Mouse (Mus musculus): Measurements from ENCODE around the gene Sh3pxd2a.

The Sh3pxd2a gene

DNA sequence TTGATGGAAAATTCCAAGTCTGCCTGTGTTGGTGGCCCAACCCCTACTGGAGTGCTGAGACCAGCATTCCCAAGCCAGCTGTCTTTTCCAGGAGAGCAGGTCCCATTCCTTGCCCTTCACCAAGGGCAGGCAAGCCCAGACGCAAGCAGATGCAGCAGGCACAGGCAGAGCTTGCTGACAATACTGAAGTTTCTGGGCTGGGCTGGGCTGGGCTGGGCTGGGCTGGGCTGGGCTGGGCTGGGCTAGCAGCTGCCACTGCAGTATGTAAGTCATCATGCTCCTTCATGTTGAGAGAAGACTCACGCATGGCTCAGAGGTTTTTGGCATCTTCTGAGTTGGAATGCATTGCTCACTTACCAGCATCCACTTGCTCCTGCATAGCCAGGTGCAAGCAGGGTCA is 27.7 kb upstream of the Sh3pxd2a start:
- DNase-seq (ENCODE audit: low spot score in 2 of 2): no peak

DNA sequence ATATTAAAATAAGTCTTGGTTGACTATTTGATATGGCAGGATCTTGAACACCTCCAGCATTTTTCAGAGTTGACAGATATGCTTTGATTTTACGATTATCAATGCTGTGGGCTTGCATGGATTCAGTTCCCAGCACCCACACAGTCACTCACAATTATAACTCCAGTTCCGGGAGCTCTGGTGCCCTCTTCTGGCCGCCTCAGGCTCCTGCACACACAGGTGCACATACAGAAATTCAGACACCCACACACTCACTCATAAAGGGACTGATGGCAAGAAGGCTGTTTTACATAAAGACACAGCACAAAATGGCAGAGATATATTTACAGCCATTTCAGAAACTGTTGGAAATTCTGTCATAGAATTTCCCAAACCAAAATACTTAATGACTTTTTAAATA is 25.0 kb upstream of the Sh3pxd2a start:
- DNase-seq (ENCODE audit: low spot score in 2 of 2): no peak

DNA sequence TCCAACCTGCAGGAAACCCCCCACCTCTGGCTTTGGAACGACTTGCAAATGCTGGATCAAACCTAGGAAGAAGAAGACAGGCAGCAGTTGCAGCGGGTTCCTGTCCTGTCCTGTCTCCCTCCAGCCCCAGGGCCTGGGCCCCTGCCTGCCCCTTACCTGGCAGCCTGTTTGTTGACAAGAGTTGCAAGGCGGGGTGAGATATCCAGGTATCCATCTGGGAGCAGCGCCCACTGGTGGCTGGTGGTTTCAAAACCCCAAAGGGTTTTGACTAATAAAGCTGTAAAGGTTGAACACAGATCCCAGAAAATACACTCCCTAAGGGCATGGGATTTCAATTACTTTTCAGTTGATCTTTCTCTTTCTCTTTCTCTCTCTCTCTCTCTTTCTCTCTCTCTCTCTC is 24.0 kb upstream of the Sh3pxd2a start:
- no peak for DNase-seq (ENCODE audit: low spot score in 2 of 2)

DNA sequence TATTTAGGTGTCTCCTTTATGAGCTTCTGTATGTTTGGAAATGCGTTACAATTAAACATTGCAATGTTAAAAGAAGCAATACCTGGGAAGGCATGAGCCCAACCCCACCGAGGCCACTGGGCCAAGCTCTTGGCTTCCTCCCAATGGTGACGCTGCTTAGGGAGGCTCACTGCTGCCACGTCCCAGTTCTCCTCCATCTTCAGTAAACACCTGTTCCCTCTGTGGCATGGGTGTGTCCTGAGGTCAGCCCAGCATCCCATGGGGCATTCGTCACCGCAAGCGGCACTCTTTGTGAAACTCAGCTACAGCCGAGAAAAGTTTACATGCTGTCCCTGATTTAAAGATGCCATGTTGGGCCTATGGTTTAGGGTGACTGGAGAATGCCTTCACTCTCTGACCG is 23.4 kb upstream of the Sh3pxd2a start:
- DNase-seq (ENCODE audit: low spot score in 2 of 2): no peak

DNA sequence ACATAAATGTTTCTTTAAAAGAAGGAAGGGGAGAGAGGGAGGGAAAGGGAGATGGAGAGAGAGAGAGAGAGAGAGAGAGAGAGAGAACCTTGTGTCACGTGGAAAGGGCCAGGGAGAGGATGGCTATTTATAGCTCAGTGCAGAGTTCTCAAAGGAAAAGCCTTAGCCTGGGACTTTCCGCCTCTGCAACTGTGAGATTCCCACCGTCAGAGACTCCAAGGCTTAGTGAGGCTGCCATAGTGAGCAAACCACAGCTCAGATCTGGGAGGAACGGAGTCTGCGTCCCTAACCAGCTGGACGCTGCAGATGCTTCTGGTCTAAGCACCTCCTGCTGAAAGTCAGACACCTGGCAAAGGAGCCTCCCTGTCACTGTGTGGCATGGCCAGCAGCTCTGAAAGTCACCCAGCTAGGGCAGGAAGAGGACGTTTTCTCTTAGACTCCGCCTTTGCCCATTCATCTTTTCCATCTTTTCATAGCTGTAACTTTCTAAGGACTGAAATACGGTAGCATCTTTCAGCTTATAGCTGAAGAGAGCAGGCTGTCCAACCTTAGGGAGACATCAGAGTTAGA is 21.9 kb upstream of the Sh3pxd2a start:
- no peak for DNase-seq (ENCODE audit: low spot score in 2 of 2)

DNA sequence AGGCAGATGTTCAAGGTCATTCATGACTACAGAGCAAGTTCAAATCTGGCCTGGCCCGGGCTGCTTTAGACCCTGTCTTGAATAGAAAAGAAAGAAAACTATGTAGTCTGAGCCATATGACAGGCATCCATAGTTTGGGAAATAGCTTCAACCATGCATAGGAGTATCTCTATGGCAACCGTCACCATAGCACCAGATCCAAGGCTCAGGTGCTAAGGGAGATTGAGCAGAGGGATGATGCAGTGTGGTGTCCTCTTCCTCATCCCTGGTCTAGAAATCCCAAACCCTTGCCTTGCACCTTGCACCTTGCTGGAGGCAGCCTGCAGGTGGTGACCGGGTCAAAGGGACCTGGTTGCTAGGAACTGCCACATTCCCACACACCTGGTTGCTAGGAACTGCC is 19.9 kb upstream of the Sh3pxd2a start:
- DNase-seq (ENCODE audit: low spot score in 2 of 2): no peak

DNA sequence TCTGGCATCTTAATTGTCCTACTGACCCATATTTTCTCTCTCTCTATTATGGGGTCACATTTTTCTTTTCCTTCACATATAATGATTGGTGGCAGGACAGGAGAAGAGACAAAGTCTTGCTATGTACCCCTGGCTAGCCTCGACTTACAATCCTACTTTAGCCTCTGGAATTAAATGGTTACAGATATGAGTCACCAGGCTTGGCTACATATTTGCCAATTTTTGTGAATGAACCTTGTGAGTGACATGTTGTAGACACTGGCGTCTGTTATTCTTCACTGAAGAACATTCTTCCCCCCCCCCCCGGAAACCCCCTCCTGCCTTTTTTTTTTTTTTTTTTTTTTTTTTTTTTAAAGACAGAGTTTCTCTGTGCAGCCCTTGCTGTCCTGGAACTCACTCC is 19.1 kb upstream of the Sh3pxd2a start:
- no peak for DNase-seq (ENCODE audit: low spot score in 2 of 2)

DNA sequence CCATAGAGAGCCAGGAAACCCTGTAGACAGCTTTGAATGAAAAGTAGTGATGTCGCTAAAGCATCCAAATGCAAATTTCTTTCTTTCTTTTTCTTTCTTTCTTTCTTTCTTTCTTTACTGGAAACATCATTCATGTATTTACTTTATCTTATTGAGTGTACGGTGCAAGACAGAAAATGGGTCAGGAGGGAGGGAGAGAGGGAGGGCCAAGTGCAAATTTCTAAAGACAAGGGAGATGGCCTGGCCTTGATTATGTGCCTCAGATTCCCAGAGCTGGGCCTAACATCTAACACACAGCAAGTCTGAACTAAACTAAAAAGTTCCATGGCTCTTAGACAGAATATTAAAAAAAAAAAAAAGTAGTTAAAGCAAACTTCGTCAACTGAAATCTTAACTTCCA is 9.3 kb upstream of the Sh3pxd2a start:
- DNase-seq (ENCODE audit: low spot score in 2 of 2): no peak

DNA sequence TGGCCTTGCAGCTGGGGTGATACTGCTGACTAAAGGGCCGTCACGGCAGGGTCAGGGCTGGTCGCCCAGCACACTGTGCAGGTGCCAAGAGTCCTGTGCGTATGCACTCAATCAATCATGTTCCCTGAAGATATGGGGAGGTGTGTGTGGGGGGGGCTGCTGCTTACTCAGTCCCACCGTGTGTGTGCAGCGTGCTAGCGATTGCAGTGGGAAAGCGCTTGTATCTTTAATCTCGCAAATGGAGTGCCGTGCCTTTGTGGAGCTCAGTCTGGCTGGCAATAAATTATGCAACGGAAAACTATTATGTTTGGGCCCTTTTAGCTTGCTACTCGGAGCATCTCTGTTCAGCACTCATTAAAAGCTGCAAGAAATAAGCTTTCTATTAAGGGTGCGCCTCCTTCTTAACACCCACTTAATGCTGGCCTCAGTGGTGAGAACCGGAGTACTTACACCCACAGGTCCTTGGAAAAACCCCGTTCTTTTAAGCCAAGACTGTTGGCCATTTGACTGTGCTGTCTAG is 8.7 kb upstream of the Sh3pxd2a start:
- no peak for DNase-seq (ENCODE audit: low spot score in 2 of 2)

DNA sequence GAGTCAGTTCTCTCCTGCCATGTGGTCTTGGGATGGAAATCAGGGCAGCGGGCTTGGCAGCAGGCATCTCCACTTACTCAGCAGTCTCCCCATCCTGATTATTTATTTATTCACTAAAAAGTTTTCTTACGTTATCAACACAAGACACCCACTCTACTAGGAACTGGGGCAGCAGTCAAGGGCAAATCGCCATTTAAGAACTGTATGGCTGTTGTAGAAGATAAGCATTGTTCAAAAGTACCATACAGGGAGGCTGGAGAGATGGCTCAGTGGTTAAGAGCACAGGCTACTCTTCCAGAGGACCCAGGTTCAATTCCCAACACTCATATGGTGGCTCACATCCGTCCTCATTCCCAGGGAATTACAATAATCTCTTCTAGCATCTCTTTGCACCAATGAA is 7.6 kb upstream of the Sh3pxd2a start:
- no peak for DNase-seq (ENCODE audit: low spot score in 2 of 2)

DNA sequence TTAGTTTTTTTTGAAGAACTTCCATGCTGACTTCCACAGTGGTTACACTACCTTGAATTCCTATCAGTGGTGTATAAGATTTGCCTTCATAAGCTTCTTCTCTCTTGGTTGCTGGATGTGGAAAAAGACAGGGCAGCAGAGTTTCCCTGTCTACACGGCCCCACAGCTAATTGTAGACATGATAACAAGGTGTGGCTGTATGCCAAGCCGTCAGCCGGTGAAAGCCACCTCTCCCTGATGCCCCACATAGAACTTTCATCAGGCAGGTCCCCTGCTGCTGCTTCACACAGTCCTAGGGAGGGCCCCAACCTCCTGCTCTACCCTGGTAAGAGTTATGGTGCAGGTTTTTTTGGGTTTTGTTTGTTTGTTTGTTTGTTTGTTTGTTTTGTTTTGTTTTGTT is 4.5 kb upstream of the Sh3pxd2a start:
- no peak for DNase-seq (ENCODE audit: low spot score in 2 of 2)

DNA sequence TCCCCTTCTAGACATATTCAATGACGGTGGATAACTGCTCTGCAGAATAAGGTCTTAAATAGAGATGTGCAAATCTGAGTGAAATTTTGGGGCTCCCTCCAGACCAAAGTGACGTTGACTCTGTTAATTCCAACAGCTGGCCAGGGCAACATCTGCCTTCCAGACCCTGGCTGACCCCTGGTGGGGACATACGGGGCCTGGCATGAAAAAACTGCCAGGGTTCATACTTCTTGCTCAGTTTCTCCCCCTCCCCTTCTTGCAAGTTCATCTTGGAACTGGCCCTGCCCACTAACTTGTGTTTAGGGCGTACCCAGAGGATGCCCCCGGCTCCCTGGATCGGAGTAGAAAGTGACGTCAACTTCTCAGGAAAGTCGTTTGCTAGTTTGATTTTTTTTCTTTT is 2.6 kb upstream of the Sh3pxd2a start:
- no peak for DNase-seq (ENCODE audit: low spot score in 2 of 2)

DNA sequence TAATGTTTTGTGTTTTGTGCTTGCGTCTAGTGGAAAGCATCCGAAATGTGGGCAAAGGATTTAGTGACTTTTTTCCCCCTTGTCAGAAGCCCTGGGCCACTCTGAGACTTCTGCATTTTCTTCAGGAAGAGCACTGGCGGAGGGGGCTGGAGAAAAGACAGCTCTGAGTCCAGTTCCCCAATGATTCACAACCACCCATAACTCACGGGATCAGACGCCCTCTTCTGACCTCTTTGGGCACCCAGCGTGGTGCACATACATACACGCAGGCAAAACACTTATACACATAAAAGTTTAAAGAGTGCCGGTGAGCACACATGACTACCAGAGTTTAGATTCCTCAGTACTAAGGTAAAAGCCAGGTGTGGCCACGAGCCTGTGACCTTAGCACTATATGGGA is 1.3 kb upstream of the Sh3pxd2a start:
- DNase-seq (ENCODE audit: low spot score in 2 of 2): no peak

DNA sequence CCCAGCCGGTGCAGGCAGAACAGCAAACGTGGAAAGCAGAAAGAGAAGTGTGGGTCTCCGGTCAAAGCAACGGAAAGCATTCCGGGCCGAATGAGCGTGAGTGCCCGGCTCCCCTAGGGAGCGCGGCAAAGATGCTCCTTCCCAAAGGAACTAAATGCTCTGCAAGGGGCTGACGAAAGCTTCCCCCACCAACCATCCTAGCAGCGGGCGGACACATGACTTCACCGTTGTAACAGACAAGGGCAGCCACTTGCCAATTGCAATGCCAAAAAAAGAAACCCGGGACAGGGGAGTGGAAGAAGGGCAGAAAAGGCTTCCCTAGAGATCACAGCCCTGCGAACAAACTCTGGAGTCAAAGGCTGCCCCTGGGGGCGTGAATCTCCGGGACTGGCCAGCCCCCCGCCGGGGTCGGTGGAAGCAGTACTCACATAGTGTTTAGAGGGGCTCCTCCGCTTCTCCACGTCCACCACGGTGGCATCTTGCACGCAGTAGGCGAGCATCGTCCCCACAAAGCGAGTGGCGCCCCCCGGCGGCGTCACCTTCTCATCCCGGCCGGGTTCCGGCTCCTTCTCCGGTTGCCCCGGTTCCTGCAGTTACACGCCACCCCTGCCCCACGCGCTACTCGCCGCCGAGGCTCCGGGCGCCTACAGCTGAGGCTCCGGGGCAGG is 431 bp downstream of the Sh3pxd2a start:
- DNase-seq (ENCODE audit: low spot score in 2 of 2): peak; percentile 48 to 72

DNA sequence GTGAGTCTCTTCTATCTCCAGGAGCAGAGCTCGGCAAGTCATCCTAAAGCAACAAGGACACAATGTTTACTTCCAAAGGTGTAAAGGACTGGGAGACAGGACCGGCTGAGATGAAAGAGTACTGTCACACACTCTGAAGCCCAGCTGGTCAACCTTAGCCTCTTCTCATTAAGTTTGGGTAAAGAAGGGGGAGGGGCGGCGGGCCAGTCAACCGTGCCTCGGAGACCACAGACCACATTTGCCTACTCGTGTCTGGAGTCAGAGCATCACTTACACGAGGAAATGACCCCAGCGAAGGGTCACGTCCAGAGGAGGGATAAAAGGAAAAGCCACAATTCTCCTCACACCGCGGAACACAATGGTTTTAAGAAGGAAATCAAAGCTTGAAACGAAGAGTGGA is 995 bp downstream of the Sh3pxd2a start:
- DNase-seq (ENCODE audit: low spot score in 2 of 2): no peak

DNA sequence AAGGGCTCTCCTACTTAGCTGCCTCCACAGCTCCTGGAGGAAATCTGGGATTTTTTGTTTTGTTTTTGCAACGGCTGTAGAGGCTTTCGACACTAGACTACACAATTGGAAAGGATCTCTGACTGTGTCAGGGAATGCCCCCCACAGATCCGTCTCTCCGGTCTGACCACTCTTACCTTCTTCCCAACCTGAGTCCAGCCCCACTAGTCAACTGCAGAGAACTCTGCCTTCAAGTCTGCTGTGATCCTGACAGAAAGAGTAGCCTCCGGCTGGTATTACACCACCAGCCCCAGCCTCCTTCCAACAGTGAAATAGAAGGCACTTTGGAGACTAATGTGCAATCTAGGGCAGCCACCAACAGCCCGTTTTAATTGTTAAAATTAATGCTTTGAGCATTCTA is 1.5 kb downstream of the Sh3pxd2a start:
- DNase-seq (ENCODE audit: low spot score in 2 of 2): no peak

DNA sequence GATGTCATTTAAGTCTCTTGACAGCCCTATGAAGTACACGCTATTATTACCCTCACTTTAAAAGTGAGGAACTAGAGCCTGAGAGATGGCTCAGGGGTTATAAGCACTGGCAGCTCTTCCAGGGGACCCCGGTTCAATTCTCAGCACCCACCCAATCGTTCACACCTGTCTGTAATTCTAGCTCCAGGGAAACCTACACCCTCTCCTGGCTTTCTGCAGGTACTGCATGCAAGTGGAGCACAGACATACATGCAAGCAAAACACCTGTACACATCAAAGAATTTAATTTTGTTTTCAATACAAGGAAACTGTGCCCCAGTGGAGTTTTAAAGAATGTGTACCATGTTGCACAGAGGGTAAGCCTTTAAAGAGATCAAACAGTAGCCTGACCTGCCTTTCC is 2.4 kb downstream of the Sh3pxd2a start:
- no peak for DNase-seq (ENCODE audit: low spot score in 2 of 2)

DNA sequence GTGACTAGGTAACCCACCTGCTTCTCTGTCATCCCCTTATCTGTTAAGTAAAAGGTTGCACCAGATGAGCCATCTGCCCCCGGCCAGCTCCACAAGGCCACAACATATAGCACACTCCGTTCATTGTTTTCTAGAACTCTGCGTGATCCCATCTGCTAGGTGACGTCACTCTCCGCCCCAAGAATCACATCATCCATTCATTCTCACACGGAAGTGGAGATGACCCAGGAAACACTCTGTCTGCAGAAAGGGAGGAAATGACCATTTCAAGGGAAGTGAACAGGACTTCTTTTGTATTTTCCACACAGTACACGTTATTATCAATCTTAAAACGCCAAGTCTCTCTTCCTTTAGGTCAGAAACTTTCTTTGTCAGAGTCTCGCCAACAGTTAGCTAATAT is 2.8 kb downstream of the Sh3pxd2a start:
- DNase-seq (ENCODE audit: low spot score in 2 of 2): no peak

DNA sequence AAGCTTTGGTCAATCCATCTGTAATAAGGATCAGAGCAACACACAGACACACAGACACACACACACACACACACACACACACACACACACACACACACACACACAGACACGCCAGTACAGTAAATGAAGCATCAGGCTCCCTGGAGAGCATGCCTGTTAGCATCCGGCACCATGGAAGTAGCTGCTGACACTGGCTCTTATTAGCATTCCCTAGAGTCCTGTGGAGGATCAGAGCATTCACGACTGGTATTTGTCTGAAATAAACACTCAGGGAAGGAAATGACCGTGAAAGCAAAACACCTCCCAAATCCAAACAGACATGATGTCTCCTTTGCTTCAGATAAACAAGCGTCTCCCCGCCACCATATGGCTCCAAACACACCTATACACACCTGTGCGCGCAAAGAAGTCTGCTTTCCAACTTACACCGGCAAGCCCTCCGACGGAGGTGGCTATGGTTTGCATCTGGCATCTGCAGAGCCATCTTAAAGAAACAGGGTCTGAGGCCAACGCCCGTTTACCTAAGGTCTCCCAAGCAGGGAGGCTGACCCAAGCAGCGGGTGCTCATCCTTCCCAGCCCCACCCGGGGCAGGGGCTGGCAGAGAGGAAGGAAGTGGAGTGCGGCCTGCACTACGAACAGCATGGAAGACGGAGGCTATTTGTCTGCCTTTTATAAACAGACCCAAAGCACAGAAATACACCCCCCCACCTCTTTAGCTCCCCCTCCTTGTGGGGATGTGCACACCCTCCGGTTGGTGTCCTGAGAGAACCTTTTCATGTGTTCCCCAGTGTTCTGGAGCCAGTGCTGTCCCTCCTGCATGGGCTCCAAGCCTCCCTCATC is 3.9 kb downstream of the Sh3pxd2a start:
- no peak for DNase-seq (ENCODE audit: low spot score in 2 of 2)

DNA sequence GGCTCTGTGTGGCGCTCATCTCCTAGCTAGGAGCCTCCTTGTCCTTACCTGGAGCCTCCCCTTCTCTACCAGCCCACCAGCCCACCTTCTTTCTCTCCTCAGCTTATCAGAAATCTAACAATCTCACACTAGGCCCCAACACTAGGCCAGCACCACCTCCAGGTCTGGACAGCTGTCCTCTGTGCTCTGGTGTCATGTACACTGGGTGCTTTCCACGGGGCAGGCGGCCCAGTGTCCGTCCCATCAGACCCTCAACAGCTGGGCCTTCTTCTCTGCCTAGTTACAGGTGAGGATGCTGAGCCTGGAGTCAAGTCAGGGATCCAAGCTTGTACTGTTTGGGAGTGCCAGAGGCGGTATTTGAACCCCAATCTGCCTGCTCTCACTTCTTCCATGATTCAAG is 5.0 kb downstream of the Sh3pxd2a start:
- no peak for DNase-seq (ENCODE audit: low spot score in 2 of 2)

DNA sequence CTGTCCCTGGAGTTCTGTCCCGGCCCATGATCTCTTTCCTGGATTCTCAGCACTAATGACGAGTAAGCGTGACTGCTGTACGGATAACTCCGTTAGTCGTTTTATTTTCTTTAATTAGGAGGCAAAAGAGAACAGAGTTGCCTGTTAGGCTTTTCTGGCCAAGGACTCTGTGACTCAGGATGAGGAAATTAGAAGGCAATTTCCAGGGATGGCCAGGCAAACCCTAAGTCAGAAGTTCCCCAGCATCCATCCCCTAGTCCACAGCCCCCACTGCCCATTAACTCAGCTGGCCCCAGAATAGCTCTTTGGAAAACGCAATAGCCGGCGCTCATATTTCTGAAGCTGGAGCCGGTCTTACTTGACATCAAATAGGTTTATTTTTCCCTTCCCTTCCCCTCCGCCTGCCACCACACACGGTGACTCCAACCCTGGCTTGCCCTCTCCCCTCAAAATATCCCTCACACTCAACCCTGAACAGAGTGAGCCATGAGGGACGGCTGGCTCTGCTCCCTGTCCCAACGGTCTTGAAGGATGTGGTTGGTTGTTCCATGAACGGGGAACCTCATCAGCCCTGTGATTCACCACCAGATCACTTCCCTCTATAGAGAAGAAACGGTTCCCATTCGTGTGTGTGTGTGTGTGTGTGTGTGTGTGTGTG is 5.6 kb downstream of the Sh3pxd2a start:
- DNase-seq (ENCODE audit: low spot score in 2 of 2): no peak

DNA sequence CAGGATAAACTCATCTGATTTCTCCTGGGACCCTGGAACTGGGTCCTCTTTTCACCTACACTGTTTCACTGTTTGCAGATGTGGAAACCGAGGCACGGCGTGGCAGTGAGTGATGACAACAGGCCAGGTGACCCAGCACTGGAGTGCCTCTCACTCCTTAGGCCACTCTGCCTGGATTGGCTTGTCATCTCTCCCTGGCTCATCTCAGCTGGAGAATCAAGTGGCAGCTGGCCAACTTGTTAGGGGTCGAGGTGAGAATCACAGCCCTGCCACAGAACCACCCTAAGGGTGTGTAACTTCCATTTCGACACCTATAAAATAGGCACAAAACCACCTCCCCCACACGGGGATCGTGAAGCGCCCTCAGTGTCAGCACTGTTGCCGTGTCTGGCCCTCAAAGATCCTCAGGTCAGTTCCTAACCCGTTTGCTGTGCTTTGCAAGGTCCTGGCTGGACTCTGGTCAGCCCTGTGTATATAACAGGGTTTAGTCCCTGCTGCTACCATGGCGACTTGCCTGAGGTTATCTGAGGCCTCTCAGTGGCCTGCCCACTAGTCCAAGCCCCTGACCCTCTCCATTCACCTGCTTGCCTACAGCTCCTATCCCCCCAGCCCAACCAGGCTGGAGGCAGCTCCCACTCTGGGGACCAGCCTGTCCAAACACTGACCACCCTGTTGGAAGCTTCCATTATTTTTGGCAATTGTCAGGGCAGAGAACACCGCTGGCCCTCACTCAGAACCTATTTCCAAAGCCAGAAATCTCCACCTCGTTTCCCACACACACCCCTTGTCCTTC is 6.3 kb downstream of the Sh3pxd2a start:
- DNase-seq (ENCODE audit: low spot score in 2 of 2): no peak
